ENCODE assay signal across 8 mouse cellular contexts in the genomic region with DNA sequence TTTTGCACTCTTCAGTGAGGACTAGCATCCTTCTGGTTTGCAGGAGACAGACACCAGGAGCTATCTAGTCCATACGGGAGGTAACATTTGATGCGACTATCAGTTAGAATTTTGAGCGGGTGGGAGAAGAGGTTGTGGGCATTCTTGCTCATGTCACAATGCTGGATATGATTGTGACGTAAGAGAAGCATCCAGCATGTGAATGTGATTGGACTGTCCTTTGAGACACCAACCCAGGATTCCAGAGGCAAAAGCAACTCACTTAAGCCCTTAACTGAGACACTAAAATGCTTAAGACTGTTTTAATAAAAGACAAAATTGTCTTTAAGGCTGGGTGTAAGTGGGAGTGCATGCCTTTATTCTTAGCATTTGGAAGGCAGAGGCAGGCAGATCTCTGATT. TPM values are rescaled to one million over a fixed set of nuclear protein-coding genes. Genes with fewer than 3 reads are reported as not detected.
A peak's percentile ranks its signal among the peaks of the same experiment; 100 is the strongest.
DNase-seq lines count a peak whose midpoint lies in the region; ATAC-seq and TF ChIP-seq lines count a peak whose summit lies in the region.

A gene (minus strand): TSS at position 101 of the 400 bp plus-strand sequence.

- intact Hi-C loops in heart, postnatal 25 days (cut with DNase I), result no loop called here

- H3K9ac ChIP-seq in limb, embryonic 12.5 days (replicated peaks), result no peak within 1 kb of the TSS
- H3K9ac ChIP-seq in stomach, embryonic 16.5 days (ENCODE audit: low read length), result no peak within 1 kb of the TSS

- H3K27me3 ChIP-seq in testis, adult 2 months (ENCODE audit: control insufficient read depth, insufficient read depth, low read length), result no peaks in the 10 kb centered on the region
- H3K27me3 ChIP-seq in limb, embryonic 12.5 days, result no peaks in the 10 kb centered on the region
- no peaks in the 10 kb centered on the region for H3K27me3 ChIP-seq in stomach, embryonic 16.5 days (ENCODE audit: control insufficient read depth, insufficient read depth, low read length)

- WGBS in limb, embryonic 12.5 days, result 93% methylated on average over 4 of the region's 4 CpGs
- 92% methylated on average over 4 of the region's 4 CpGs for WGBS in stomach, embryonic 16.5 days

- H3K4me2 ChIP-seq in limb, embryonic 12.5 days, result no peak within 1 kb of the TSS
- no peak within 1 kb of the TSS for H3K4me2 ChIP-seq in stomach, embryonic 16.5 days (ENCODE audit: low read depth, low read length)

- H3K4me1 ChIP-seq in testis, adult 2 months (ENCODE audit: control insufficient read depth, insufficient read depth, low read length), result no peaks in the 10 kb centered on the region
- no peaks in the 10 kb centered on the region for H3K4me1 ChIP-seq in limb, embryonic 12.5 days (replicated peaks)
- no peaks in the 10 kb centered on the region for H3K4me1 ChIP-seq in stomach, embryonic 16.5 days (ENCODE audit: control insufficient read depth, insufficient read depth, low read length)

- H3K9me3 ChIP-seq in limb, embryonic 12.5 days, result no peaks in the 10 kb centered on the region
- no peaks in the 10 kb centered on the region for H3K9me3 ChIP-seq in stomach, embryonic 16.5 days (replicated peaks; ENCODE audit: control insufficient read depth, low read length)

- no peak within 1 kb of the TSS for H3K27ac ChIP-seq in testis, adult 2 months (ENCODE audit: control insufficient read depth, insufficient read depth, low read depth, low read length)
- H3K27ac ChIP-seq in limb, embryonic 12.5 days, result no peak within 1 kb of the TSS
- no peak within 1 kb of the TSS for H3K27ac ChIP-seq in stomach, embryonic 16.5 days (ENCODE audit: low read length)

- H3K4me3 ChIP-seq in testis, adult 2 months (ENCODE audit: control insufficient read depth, low read depth, low read length), result peak within 1 kb of the TSS; percentile 62
- H3K4me3 ChIP-seq in limb, embryonic 12.5 days (replicated peaks), result no peak within 1 kb of the TSS
- no peak within 1 kb of the TSS for H3K4me3 ChIP-seq in stomach, embryonic 16.5 days (replicated peaks; ENCODE audit: low read length)

- no peak for TF ChIP-seq POLR2A in testis, adult 2 months (IDR thresholded peaks at IDR 0.05; ENCODE audit: control insufficient read depth, low read depth, low read length)

- H3K36me3 ChIP-seq in testis, adult 2 months (ENCODE audit: control insufficient read depth, insufficient read depth, low read length), result no peaks in the 10 kb centered on the region
- no peaks in the 10 kb centered on the region for H3K36me3 ChIP-seq in limb, embryonic 12.5 days
- H3K36me3 ChIP-seq in stomach, embryonic 16.5 days (ENCODE audit: control insufficient read depth, insufficient read depth, low read length), result no peaks in the 10 kb centered on the region

- no peak for DNase-seq in testis, postnatal 10 days (ENCODE audit: low spot score)
- DNase-seq in heart, postnatal 25 days (ENCODE audit: low spot score), result no peak
- no peak for DNase-seq in right cerebral cortex, postnatal 4 days
- DNase-seq in cerebellum, adult 11 months, result no peak

- no peak for TF ChIP-seq CTCF in testis, adult 2 months (IDR thresholded peaks at IDR 0.05; ENCODE audit: control insufficient read depth, insufficient read depth, insufficient replicate concordance, low read depth, low read length)

- ATAC-seq in erythroid progenitor cell, adult 5-6 weeks (replicated peaks; ENCODE audit: low FRiP score, poor library complexity, severe bottlenecking), result no peak
- no peak for ATAC-seq in limb, embryonic 12.5 days (ENCODE audit: insufficient number of reproducible peaks, insufficient read depth, low FRiP score, low TSS enrichment, low read depth)
- no peak for ATAC-seq in stomach, embryonic 16.5 days (ENCODE audit: insufficient read depth, low FRiP score)

RNA-seq across cellular contexts. Expression of the gene that starts here (rescaled TPM):
- 66.6 and 90.4 TPM in 2 replicates for polyA plus RNA-seq in testis, adult 2 months (2012; rRNA removed)
- 22.6 and 28.5 TPM in 2 replicates for total RNA-seq in erythroid progenitor cell, adult 5-6 weeks (2015; ENCODE audit: low replicate concordance)
- total RNA-seq in erythroid progenitor cell, adult 5-6 weeks (2017; ENCODE audit: low replicate concordance), result 9.9 and 22.1 TPM in 2 replicates
- 10 to 100 TPM; 78.6 to 79.4 TPM for total RNA-seq in heart, postnatal 25 days (2021)
- polyA plus RNA-seq in limb, embryonic 12.5 days (2016; fragmentation: Nextera tagmentation; extraction: Ambion mirVana), result 62.8 and 65.8 TPM in 2 replicates
- polyA plus RNA-seq in stomach, embryonic 16.5 days (2015; fragmentation: Nextera tagmentation; extraction: Ambion mirVana), result 65.1 and 68.7 TPM in 2 replicates
